Mouse (Mus musculus): Measurements from ENCODE around the gene A830018L16Rik. TPM values are rescaled to one million over a fixed set of nuclear protein-coding genes. Genes with fewer than 3 reads are reported as not detected.

Gene A830018L16Rik
- total RNA-seq, 2 experiments from 2014 or later: 0.10 TPM; not detected in 1

DNA sequence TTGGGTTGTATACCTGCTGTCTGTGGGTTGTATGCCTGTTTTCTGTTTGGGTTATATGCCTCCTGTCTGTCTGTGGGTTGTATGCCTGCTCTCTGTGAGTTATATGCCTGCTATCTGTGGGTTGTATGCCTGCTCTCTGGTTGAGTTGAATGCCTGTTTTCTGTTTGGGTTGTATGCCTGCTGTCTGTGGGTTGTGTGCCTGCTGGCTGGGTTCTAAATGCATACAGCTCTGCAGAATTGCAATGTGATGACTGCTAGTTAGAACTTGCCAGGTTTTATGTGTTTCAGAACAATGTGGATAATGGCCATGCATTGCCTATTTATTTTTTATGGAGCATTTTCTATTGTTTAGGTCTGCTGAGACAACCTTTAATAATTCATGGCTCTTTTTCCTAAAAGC, 236.2 kb downstream of the A830018L16Rik start:
- no peak for DNase-seq (ENCODE audit: low spot score in 2 of 2)

DNA sequence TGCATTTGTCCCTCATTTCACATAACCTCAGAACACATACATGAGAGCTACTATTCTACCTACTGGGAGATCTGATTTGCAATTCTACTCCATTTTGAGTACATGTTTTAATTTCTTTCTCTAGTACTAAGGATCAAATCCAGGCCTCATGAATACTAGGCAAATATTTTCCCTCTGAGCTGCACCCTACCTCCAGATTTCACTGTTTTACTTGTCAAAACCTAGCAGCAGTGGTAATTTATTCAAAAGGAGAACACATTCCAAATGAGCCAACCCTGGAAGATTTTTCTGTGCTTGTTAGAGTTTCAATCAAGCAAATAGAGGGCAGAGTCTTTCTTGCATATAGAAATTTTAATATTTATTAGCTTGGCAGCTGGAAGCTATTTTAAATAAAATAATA, 238.9 kb downstream of the A830018L16Rik start:
- DNase-seq (ENCODE audit: low spot score in 2 of 2): no peak

DNA sequence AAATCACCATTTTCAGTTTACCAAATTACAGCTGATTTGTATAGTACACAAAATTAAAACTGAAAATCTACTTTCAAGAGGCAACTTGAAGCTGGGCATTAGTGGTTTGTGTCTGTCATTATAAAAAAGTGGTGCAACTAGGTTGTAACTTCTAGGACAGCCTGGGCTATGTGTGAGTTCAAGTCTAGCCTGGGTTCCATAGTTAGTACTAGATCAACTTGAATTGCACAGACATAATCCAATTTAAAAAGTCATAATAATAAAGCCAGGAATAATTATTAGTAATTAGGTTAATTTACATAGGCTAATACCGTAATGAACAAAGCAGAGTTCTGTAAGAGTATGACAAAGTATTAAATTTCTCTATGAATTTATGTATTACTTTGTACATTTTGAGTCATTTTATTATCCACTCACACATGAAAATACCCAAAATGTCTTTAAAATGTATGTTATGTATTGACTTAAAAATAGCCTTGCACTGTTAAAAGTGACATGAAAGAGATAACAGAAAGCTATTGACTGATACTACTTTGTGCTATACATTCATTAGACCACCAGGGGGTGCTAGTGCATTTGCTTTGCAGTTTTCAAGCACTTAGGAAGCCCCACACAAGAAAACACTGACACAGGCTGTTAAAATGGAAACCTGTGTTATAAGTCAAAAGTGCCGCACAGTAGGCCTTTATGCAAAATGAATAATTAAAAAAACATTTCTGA, 243.6 kb downstream of the A830018L16Rik start:
- DNase-seq (ENCODE audit: low spot score in 2 of 2): peak in 1 of 2 experiments; percentile 21

DNA sequence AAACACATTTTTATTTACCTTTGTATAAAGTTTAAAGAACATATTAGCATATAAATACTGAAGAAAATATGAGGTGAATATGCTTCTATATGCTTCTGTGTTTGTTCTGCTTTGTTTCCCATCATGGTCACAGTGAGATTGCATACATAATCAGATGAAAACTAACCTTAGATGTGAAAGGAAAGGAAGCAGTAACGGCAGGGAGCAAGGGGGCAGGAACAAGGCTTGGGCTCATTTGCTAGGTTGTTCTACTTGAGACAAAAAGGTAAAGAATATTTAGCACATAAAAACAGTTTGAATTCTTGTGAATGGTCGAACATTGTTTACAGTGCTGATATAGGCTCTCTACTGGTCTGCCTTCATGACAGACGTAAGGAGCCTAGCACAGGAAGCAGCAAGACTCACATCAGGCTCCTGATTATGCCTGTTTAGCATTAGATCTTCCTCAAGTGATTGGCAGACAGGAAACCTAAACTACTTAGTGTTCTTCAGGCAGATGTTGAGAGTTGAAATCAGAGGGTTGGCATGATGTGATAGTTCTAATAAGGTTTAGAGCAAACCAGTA, 244.2 kb downstream of the A830018L16Rik start:
- no peak for DNase-seq (ENCODE audit: low spot score in 2 of 2)

DNA sequence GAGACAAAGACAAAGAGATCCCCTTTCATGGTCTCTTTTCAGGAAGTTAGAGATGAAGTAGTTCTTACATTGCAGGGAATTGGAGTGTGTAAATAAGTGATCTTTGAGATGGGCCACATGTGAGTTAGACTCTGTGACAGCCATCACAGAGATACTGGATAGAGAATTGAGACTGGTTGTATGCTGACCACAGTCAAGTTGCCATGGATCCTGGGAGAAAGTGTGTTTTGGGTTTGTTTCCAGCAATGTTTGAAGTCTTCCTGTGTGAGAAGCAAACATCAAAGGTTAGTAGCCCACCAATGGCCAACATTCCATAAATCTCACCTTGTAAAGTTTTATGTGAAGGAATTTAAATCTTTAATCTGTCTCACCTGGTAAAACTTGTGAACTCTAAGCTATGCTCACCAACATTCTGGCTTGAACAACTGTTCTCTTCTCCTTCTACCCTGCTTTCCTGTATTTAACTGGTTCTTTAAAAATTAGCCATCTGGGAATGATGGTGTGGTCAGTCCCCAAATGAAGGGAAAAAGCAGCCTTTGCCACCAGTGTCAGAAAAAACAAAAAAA, 330.9 kb downstream of the A830018L16Rik start:
- DNase-seq (ENCODE audit: low spot score in 2 of 2): no peak

DNA sequence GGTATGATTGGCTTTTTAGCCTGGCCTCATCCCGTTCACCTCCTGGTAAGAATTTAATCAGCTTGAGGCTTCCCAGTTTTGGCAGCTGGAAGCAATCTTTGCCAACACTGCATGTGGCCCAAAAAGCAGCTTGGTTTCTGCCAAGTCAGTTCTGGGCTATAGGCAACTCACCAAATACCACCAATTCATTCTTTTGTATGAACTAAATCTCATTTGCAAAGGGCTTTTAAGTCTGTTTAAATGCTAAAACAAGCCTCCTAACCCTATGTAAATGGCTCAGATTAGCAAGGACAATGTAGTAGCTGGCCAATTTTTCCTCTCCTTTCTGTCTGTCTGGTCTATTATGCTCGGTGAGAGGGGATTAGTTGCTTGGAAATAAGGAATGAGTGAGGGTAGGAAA, 334.5 kb downstream of the A830018L16Rik start:
- no peak for DNase-seq (ENCODE audit: low spot score in 2 of 2)

DNA sequence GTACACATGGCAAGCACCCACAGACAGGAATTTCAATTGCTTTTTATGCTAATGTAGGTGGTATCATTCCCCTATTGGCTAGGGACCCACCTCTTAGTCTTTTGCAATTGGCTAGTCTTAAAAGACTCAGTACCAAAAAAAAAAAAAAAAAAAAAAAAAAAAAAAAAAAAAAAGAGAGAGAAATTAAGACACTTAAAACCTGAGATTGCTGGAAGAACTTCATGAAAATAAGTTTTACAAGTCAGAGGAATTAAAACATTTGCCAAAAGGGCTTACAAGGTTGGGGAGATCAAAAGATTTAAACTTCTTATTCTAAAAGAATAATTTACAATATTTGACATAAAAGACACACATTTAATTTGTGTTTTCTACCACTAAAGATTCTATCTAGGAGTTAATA, 336.2 kb downstream of the A830018L16Rik start:
- DNase-seq (ENCODE audit: low spot score in 2 of 2): no peak

DNA sequence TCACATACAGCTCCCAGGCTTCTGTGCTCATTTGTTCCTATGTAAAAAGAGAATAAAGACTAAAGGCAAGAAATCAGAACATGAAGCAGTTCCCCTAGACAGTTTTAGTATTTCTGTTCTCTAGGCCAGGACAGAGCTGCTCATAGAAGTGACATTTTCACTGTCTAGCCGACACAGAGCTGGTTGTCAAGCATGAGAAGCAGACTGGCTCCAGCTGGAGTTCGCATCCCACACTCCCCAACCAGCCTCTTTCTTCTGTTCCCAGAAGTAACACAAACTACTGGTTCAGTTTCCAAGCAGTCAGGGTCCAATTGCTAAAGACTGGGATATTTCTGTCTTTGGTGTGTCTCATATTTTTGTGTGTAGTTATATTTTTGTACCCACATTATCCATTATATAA, 336.7 kb downstream of the A830018L16Rik start:
- no peak for DNase-seq (ENCODE audit: low spot score in 2 of 2)

DNA sequence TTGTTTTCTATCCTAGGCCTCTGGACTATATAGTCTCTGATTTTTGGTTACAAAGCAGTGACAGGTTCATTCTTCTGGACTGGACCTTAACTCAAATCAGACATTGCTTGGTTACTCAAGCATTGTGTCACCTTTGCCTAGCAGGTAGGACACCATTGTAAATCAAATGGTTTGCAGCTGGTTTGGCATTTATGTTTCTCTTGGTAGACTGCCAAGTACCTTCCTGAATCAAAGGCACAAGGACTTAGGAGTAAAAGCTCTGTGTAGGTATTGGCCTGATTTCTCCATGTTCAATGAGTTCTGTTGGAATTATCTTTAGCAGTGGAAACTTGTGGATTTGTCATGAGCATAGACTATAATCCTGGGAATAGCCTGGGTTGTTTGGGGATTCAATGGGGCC, 338.1 kb downstream of the A830018L16Rik start:
- DNase-seq (ENCODE audit: low spot score in 2 of 2): no peak

DNA sequence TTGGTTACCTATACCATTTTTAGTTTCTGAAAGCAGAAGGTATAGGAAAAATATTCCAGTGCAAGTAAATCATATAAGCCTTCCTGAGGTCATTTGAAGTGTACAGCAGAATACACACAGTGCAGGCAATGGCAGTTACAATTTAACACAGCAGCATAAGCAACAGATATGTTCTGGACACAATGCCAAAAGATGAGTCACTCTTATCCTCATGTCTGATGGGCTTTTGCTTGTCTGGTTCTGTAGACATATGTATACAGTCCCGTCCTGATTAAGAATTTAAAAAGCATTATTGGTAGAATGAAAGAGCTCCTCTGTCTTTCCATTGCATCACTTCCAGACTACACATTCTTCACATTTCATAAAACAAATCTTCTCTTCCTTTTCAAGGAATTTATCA, 374.4 kb downstream of the A830018L16Rik start:
- DNase-seq (ENCODE audit: low spot score in 2 of 2): no peak

DNA sequence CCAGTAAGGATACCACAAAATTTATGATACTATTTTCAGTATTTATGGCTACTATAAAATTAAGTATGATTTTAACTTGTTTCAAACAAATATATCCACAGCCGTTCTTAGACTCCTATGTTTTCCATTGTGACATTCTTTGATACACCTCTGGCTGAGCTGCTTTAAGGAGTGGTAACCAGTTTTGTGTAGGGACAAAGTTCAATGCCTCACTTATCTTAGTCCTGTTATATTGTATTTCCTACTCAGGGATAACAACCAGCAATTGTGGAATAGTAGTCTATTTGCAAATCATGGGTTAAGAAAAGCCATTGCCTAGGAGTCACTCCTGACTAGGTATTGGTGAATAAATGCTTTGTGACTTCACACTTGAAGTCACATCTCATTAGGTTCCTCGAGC, 378.9 kb downstream of the A830018L16Rik start:
- DNase-seq (ENCODE audit: low spot score in 2 of 2): no peak

DNA sequence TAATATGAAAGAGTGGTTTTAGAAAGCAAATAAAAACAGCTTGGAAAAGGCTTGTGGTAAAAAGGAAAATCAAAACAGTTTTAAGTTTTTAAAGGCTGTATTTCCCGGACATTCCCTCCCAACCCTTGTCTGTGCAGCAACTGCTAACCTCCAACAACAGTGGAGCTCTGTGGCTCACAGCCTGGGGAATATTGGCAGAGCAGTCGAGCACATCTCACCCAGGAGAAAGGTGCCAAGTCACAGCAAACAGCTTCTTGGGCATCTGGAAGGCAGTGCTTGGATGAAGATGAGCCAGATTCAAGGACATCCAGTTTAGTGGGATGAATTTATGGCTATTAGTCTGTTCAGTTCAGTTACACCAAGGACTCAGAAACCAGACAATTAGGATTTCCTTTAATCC, 381.8 kb downstream of the A830018L16Rik start:
- peak in 1 of 2 experiments; percentile 16 for DNase-seq (ENCODE audit: low spot score in 2 of 2)

DNA sequence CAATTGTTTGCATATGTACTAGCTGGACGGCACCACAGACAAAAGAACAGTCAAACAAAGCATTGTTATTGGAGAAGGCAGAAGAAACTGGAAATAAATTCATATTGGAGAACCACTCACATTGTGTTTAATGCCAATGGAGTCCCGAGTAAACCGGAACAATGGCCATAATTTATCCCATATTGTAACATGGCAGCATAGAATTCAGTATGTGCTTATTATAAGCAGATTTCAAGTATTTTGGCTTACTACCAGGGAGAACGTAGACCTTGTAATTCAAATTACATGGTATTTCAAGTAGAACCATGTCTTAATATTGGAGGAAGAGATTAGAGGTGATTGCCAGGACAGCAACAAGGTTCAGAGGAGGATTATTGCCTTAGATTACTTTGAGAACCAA, 458.9 kb downstream of the A830018L16Rik start:
- DNase-seq (ENCODE audit: low spot score in 2 of 2): no peak

DNA sequence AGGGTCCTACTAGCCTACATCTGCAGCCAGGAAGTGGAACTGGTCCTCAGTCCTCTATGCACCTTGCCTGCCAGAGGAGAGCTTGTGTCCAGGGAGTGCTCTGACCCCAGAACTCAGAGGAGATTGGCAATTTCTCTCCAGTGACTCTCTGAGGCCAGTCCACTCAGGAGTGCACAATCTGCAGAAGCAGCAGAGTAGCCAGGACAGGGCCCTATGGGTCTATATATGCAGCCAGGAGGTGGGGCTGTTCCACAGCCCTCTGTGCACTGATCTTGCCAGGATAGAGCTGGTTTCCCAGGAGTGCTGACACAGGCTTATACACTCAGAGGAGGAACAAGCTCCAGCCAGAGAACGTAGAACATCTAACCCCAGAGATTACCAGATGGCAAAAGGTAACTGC, 459.7 kb downstream of the A830018L16Rik start:
- no peak for DNase-seq (ENCODE audit: low spot score in 2 of 2)

DNA sequence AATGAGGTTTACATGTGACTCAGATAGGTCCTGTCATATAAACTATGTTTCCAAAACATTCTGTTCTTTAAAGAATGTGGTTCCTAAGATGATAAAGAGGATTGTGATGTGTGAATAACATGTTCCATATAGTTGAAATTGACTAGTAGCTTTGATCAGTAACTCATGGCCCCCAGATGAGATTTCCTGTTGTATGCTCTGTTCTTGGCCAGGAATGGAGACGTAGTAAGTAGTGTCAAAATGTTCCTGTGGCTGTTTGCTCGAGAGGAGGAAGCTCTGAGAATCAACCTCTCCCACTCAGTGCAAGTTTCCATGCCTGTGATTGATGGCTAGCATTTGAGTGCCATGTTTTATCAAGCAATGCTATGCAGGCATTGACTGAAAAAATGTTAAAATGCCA, 467.8 kb downstream of the A830018L16Rik start:
- DNase-seq (ENCODE audit: low spot score in 2 of 2): no peak

DNA sequence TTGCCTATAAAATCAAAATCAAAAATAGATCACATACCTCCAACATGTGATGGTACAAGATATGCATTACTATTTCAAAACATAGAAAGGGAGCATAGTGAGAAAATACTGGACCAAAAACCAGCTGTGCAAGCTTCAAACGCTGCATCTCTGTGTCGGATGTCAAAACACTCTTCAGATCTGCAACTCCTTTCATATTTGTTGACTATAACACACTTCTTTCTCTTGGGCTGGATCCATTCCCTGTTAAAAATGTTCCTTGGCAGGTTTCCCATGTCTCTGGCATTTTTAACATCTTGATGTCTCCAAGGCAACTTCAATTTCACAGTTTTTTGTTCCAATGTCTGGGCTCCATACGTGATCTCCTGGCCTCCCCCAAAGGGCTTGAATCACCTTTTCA, 481.8 kb downstream of the A830018L16Rik start:
- DNase-seq (ENCODE audit: low spot score in 2 of 2): no peak

DNA sequence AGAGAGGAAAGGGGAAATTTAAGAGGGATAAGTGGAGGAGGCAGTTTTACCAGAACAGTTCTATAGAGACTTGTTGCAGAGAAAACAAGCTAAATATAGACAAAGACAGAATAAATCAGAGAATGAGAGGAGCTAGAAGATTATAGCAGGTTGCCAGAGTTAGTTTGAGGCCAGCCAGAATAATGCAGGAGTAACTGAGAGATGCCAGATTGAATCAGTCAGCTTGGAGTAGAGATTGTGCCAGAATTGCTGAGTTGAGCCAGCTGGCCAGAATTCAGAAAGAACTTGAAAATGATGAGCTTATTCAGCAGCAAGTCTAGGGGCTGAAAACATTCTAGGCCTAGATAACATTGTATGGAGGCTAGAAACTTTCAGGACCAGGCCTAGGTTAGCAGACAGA, 502.0 kb downstream of the A830018L16Rik start:
- no peak for DNase-seq (ENCODE audit: low spot score in 2 of 2)

DNA sequence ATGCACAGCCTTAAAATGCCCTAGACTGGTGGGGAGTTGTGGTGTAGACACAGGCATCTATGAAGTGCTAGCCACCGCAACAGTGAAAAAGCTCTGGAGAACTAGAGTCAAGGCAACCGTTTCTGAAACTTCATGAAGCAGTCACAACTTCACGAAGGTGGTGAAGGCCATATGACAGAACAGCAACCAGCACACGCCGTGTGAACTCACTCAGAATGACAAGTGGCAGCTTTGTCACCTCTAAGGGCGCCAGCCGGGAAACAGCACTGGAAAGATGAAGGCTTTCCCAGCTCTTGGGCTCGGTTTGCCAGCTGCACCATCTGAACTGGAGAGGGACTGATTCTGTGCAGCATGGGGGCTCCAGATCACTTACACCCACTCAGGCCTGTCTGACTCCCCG, 523.1 kb downstream of the A830018L16Rik start:
- DNase-seq (ENCODE audit: low spot score in 2 of 2): no peak

DNA sequence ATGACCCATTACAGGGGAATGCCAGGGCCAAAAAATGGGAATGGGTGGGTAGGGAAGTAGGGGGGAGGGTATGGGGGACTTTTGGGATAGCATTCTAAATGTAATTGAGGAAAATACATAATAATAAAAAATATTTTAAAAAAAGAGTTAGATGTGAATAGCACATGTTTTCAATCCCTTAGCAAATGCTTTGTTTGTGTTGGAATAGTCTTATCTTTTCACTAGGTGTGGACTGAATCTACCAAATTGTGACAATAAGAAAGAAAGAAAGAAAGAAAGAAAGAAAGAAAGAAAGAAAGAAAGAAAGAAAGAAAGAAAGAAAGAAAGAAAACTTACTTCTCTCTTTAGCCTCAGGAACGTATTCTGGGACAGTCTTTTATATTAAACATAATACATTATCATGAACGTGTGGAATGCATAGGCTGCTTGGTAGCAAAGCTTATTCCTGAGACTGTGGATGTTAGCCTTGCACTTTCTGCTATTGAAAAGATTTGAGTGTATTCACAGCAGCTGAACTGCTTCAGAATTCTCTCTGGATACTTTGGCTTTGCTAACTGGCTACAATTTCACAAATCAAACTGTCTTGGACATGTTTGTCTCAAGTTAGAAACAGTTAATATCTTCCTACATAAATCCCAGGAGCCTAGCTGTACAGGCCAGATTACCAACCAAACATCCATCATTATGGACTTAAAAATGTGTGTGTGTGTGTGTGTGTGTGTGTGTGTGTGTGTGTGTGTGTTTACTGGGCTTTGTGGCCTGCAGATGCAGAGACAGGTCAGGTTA, 545.7 kb downstream of the A830018L16Rik start:
- DNase-seq (ENCODE audit: low spot score in 2 of 2): no peak

DNA sequence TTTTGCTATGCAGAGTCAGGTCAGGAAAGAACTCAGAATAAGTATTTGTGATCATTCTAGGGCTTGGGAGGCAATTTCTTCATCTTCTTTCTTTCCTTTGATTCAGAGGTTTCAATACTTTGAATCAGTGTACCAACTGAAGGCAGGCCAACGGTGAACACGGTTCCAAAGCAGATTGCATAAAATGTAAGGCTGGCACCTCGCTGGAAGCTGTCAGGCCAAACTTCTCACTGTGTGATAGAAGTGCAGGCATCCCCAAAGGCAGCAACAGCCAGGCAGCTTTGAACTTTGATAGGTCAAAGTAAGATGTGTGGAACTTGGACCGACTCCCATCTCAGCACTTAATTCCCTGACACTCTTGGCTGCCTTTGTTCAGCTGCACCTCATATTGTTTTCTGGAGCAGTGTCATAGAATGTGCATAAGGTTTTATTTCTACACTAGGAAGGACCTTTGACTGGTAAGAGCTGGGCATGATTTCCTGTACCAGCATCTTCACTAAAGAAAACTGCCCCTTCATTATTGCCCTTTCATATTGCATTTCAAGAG, 568.8 kb downstream of the A830018L16Rik start:
- no peak for DNase-seq (ENCODE audit: low spot score in 2 of 2)

DNA sequence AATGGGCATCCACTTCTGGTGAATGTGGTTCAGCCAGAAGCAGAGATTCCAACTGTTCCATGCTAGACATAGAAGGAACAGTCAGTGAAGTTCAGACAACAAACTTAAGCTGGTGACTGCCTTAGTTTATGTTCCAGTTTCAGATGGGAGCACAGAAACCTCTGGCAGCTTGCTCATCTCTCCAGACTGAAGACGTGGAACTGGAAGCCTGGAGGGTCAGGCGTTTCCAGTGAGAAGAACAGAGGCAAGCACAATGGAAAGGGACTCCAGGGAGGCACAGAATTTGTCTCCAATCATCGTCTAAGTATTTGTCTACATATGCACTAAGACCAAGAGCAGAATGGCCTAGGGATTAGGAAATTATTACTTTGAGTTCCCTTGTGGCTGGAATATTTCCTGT, 576.1 kb downstream of the A830018L16Rik start:
- no peak for DNase-seq (ENCODE audit: low spot score in 2 of 2)

Measured in gastrocnemius, postnatal 4 days (tissue).